22 mouse cellular contexts compared by ENCODE assay signal in genomic region chr9:21402764-21403253, GRCm38 (mm10).
"Had no signal": no experiment of that assay in that cellular context is flagged by ENCODE, and none has a peak within 500 bp of the region (broad histone marks: within the 10 kb centered on the region; RNA-seq: fewer than 3 reads in every experiment).

No protein-coding gene starts in this region.

- H3K4me2 ChIP-seq: limb, embryonic 12.5 days; limb, embryonic 15.5 days; liver, embryonic 11.5 days; lung, embryonic 14.5 days; midbrain, embryonic 12.5 days; midbrain, embryonic 15.5 days; neural tube, embryonic 12.5 days; neural tube, embryonic 15.5 days had no signal

- H3K9me3 ChIP-seq: limb, embryonic 12.5 days; limb, embryonic 15.5 days; midbrain, embryonic 12.5 days; midbrain, embryonic 15.5 days; neural tube, embryonic 12.5 days; neural tube, embryonic 15.5 days had no signal

- H3K27ac ChIP-seq: kidney, postnatal 0 days; limb, embryonic 12.5 days; limb, embryonic 15.5 days; liver, embryonic 14.5 days; macrophage; midbrain, embryonic 12.5 days; midbrain, embryonic 15.5 days; neural tube, embryonic 12.5 days; neural tube, embryonic 15.5 days; stomach, postnatal 0 days had no signal

- H3K27me3 ChIP-seq: limb, embryonic 12.5 days; limb, embryonic 15.5 days; midbrain, embryonic 12.5 days; midbrain, embryonic 15.5 days; neural tube, embryonic 12.5 days; neural tube, embryonic 15.5 days had no signal

- H3K4me1 ChIP-seq: limb, embryonic 12.5 days; limb, embryonic 15.5 days; midbrain, embryonic 12.5 days; midbrain, embryonic 15.5 days; neural tube, embryonic 12.5 days had no signal

- H3K4me3 ChIP-seq: limb, embryonic 12.5 days; limb, embryonic 15.5 days; midbrain, embryonic 12.5 days; midbrain, embryonic 15.5 days; neural tube, embryonic 12.5 days; neural tube, embryonic 15.5 days had no signal

- DNase-seq: kidney, postnatal 25 days; left cerebral cortex, postnatal 4 days; liver, postnatal 0 days; lung, embryonic 14.5 days; right cerebral cortex, adult 18-20 months; right cerebral cortex, postnatal 14 days; right cerebral cortex, postnatal 4 days; thymus, adult 2 months; thymus, postnatal 14 days; thymus, postnatal 4 days had no signal

- H3K9ac ChIP-seq: limb, embryonic 12.5 days; limb, embryonic 15.5 days; liver, embryonic 14.5 days; liver, postnatal 0 days; lung, embryonic 14.5 days; midbrain, embryonic 12.5 days; midbrain, embryonic 15.5 days; neural tube, embryonic 12.5 days; neural tube, embryonic 15.5 days had no signal

- ATAC-seq: liver, postnatal 0 days; lung, postnatal 0 days; midbrain, embryonic 15.5 days had no signal
